Mouse (Mus musculus): ENCODE data around the gene Rnf187. TPM values are rescaled to one million over a fixed set of nuclear protein-coding genes. Genes with fewer than 3 reads are reported as not detected.
A peak's percentile ranks its signal among the peaks of the same experiment; 100 is the strongest.

The Rnf187 gene
- polyA plus RNA-seq, 1 experiment from 2014 or later, result 211 TPM

GRCm38 (mm10) chr11:58927790-58928651, 10.7 kb downstream of the Rnf187 start:
- ATAC-seq (ENCODE audit: insufficient number of reproducible peaks, insufficient read depth, low FRiP score, low read depth), result no peak
- H3K4me1 ChIP-seq (ENCODE audit: control insufficient read depth, insufficient read depth, low read length), result no peaks in the 10 kb centered on the region
- no peaks in the 10 kb centered on the region for H3K9me3 ChIP-seq (ENCODE audit: control insufficient read depth, low read depth, low read length)
- no peaks in the 10 kb centered on the region for H3K27me3 ChIP-seq (ENCODE audit: control insufficient read depth, insufficient read depth, low read length)
- peaks cover 13% of the 10 kb centered on the region for H3K36me3 ChIP-seq (ENCODE audit: control insufficient read depth, insufficient read depth, low read length)
- WGBS, result 26% methylated on average over 20 of the region's 20 CpGs
- H3K4me2 ChIP-seq (replicated peaks; ENCODE audit: low read depth, low read length), result peak overlapping the region; percentile 28; the same call in 1 of the 2 replicates
- no peak overlapping the region for H3K27ac ChIP-seq (ENCODE audit: low read length)
- H3K4me3 ChIP-seq (ENCODE audit: low read depth, low read length), result no peak overlapping the region
- H3K9ac ChIP-seq (replicated peaks; ENCODE audit: low read depth, low read length), result no peak overlapping the region

GRCm38 (mm10) chr11:58927053-58927452, 11.7 kb downstream of the Rnf187 start:
- no peak overlapping the region for H3K4me2 ChIP-seq (replicated peaks; ENCODE audit: low read depth, low read length)
- H3K9me3 ChIP-seq (ENCODE audit: control insufficient read depth, low read depth, low read length), result no peaks in the 10 kb centered on the region
- H3K27ac ChIP-seq (ENCODE audit: low read length), result no peak overlapping the region
- no peak overlapping the region for H3K9ac ChIP-seq (replicated peaks; ENCODE audit: low read depth, low read length)
- ATAC-seq (ENCODE audit: insufficient number of reproducible peaks, insufficient read depth, low FRiP score, low read depth), result no peak
- H3K4me1 ChIP-seq (ENCODE audit: control insufficient read depth, insufficient read depth, low read length), result no peaks in the 10 kb centered on the region
- 61% methylated on average over 2 of the region's 2 CpGs for WGBS
- H3K36me3 ChIP-seq (ENCODE audit: control insufficient read depth, insufficient read depth, low read length), result peaks cover 6% of the 10 kb centered on the region
- H3K27me3 ChIP-seq (ENCODE audit: control insufficient read depth, insufficient read depth, low read length), result no peaks in the 10 kb centered on the region
- no peak overlapping the region for H3K4me3 ChIP-seq (ENCODE audit: low read depth, low read length)

GRCm38 (mm10) chr11:58926651-58927050, 12.1 kb downstream of the Rnf187 start:
- H3K9me3 ChIP-seq (ENCODE audit: control insufficient read depth, low read depth, low read length), result no peaks in the 10 kb centered on the region
- H3K4me1 ChIP-seq (ENCODE audit: control insufficient read depth, insufficient read depth, low read length), result no peaks in the 10 kb centered on the region
- no peak overlapping the region for H3K4me3 ChIP-seq (ENCODE audit: low read depth, low read length)
- no peak overlapping the region for H3K27ac ChIP-seq (ENCODE audit: low read length)
- 67% methylated on average over 2 of the region's 3 CpGs for WGBS
- H3K4me2 ChIP-seq (replicated peaks; ENCODE audit: low read depth, low read length), result no peak overlapping the region
- ATAC-seq (ENCODE audit: insufficient number of reproducible peaks, insufficient read depth, low FRiP score, low read depth), result no peak
- no peaks in the 10 kb centered on the region for H3K27me3 ChIP-seq (ENCODE audit: control insufficient read depth, insufficient read depth, low read length)
- peaks cover 2% of the 10 kb centered on the region for H3K36me3 ChIP-seq (ENCODE audit: control insufficient read depth, insufficient read depth, low read length)
- no peak overlapping the region for H3K9ac ChIP-seq (replicated peaks; ENCODE audit: low read depth, low read length)

GRCm38 (mm10) chr11:58922420-58922819, 16.3 kb downstream of the Rnf187 start:
- Histone ChIP-seq H3K9ac (replicated peaks; ENCODE audit: low read depth, low read length) (no peak overlapping the region), H3K27me3 (ENCODE audit: control insufficient read depth, insufficient read depth, low read length) (no peaks in the 10 kb centered on the region), H3K4me2 (replicated peaks; ENCODE audit: low read depth, low read length) (no peak overlapping the region), H3K4me1 (ENCODE audit: control insufficient read depth, insufficient read depth, low read length) (no peaks in the 10 kb centered on the region), H3K9me3 (ENCODE audit: control insufficient read depth, low read depth, low read length) (no peaks in the 10 kb centered on the region), H3K36me3 (ENCODE audit: control insufficient read depth, insufficient read depth, low read length) (no peaks in the 10 kb centered on the region), H3K4me3 (ENCODE audit: low read depth, low read length) (no peak overlapping the region), H3K27ac (ENCODE audit: low read length) (no peak overlapping the region)
- ATAC-seq (ENCODE audit: insufficient number of reproducible peaks, insufficient read depth, low FRiP score, low read depth), result no peak
- WGBS, result 79% methylated on average over 9 of the region's 9 CpGs

- no peak for ATAC-seq (ENCODE audit: insufficient number of reproducible peaks, insufficient read depth, low FRiP score, low read depth)
- H3K4me2 ChIP-seq (replicated peaks; ENCODE audit: low read depth, low read length), result no peak overlapping the region
- no peaks in the 10 kb centered on the region for H3K36me3 ChIP-seq (ENCODE audit: control insufficient read depth, insufficient read depth, low read length)
- no peaks in the 10 kb centered on the region for H3K4me1 ChIP-seq (ENCODE audit: control insufficient read depth, insufficient read depth, low read length)
- H3K27me3 ChIP-seq (ENCODE audit: control insufficient read depth, insufficient read depth, low read length), result no peaks in the 10 kb centered on the region
- H3K9me3 ChIP-seq (ENCODE audit: control insufficient read depth, low read depth, low read length), result no peaks in the 10 kb centered on the region
- H3K27ac ChIP-seq (ENCODE audit: low read length), result no peak overlapping the region
- H3K9ac ChIP-seq (replicated peaks; ENCODE audit: low read depth, low read length), result no peak overlapping the region
- no peak overlapping the region for H3K4me3 ChIP-seq (ENCODE audit: low read depth, low read length)
- WGBS, result 67% methylated on average over 5 of the region's 5 CpGs
Measured at GRCm38 (mm10) chr11:58918759-58919158, 20.0 kb downstream of the Rnf187 start.

- Histone ChIP-seq H3K36me3 (ENCODE audit: control insufficient read depth, insufficient read depth, low read length) (no peaks in the 10 kb centered on the region), H3K9me3 (ENCODE audit: control insufficient read depth, low read depth, low read length) (no peaks in the 10 kb centered on the region), H3K4me3 (ENCODE audit: low read depth, low read length) (no peak within 1 kb of the TSS), H3K27ac (ENCODE audit: low read length) (no peak within 1 kb of the TSS), H3K27me3 (ENCODE audit: control insufficient read depth, insufficient read depth, low read length) (no peaks in the 10 kb centered on the region), H3K4me2 (replicated peaks; ENCODE audit: low read depth, low read length) (no peak within 1 kb of the TSS), H3K4me1 (ENCODE audit: control insufficient read depth, insufficient read depth, low read length) (no peaks in the 10 kb centered on the region), H3K9ac (replicated peaks; ENCODE audit: low read depth, low read length) (no peak within 1 kb of the TSS)
- 81% methylated on average over 12 of the region's 12 CpGs for WGBS
- ATAC-seq (ENCODE audit: insufficient number of reproducible peaks, insufficient read depth, low FRiP score, low read depth), result no peak
Measured at GRCm38 (mm10) chr11:58917745-58918366, 20.9 kb downstream of the Rnf187 start, which contains the start of gene Btnl10. TSS of gene Btnl10 (plus strand) at chr11:58917908.

GRCm38 (mm10) chr11:58916879-58917744, 21.6 kb downstream of the Rnf187 start:
- Histone ChIP-seq H3K27me3 (ENCODE audit: control insufficient read depth, insufficient read depth, low read length) (no peaks in the 10 kb centered on the region), H3K4me3 (ENCODE audit: low read depth, low read length) (no peak overlapping the region), H3K4me1 (ENCODE audit: control insufficient read depth, insufficient read depth, low read length) (no peaks in the 10 kb centered on the region), H3K27ac (ENCODE audit: low read length) (no peak overlapping the region), H3K4me2 (replicated peaks; ENCODE audit: low read depth, low read length) (no peak overlapping the region), H3K9me3 (ENCODE audit: control insufficient read depth, low read depth, low read length) (no peaks in the 10 kb centered on the region), H3K36me3 (ENCODE audit: control insufficient read depth, insufficient read depth, low read length) (no peaks in the 10 kb centered on the region), H3K9ac (replicated peaks; ENCODE audit: low read depth, low read length) (no peak overlapping the region)
- 56% methylated on average over 14 of the region's 14 CpGs for WGBS
- no peak for ATAC-seq (ENCODE audit: insufficient number of reproducible peaks, insufficient read depth, low FRiP score, low read depth)

- H3K4me3 ChIP-seq (ENCODE audit: low read depth, low read length), result peak overlapping the region; percentile 14
- H3K9me3 ChIP-seq (ENCODE audit: control insufficient read depth, low read depth, low read length), result no peaks in the 10 kb centered on the region
- no peak for ATAC-seq (ENCODE audit: insufficient number of reproducible peaks, insufficient read depth, low FRiP score, low read depth)
- H3K4me2 ChIP-seq (replicated peaks; ENCODE audit: low read depth, low read length), result peak overlapping the region; percentile 45
- no peak overlapping the region; the same call in 1 of the 2 replicates for H3K9ac ChIP-seq (replicated peaks; ENCODE audit: low read depth, low read length)
- no peaks in the 10 kb centered on the region for H3K4me1 ChIP-seq (ENCODE audit: control insufficient read depth, insufficient read depth, low read length)
- H3K27ac ChIP-seq (ENCODE audit: low read length), result no peak overlapping the region
- 9% methylated on average over 17 of the region's 17 CpGs for WGBS
- H3K36me3 ChIP-seq (ENCODE audit: control insufficient read depth, insufficient read depth, low read length), result no peaks in the 10 kb centered on the region
- no peaks in the 10 kb centered on the region for H3K27me3 ChIP-seq (ENCODE audit: control insufficient read depth, insufficient read depth, low read length)
Measured at GRCm38 (mm10) chr11:58914461-58915028, 24.2 kb downstream of the Rnf187 start.

Data from stomach, embryonic 14.5 days (tissue).